Mouse (Mus musculus): ENCODE data around the gene Slc26a8. TPM values are rescaled to one million over a fixed set of nuclear protein-coding genes. Genes with fewer than 3 reads are reported as not detected.
"Not testable (repeated sequence)": the region's sequence is repeated elsewhere in the genome, so short reads cannot be mapped to it uniquely, and the experiment has no call there.

Gene Slc26a8
- 0.24 and 0.50 TPM in 2 replicates for polyA plus RNA-seq (2015; fragmentation: Nextera tagmentation; extraction: Ambion mirVana)

DNA sequence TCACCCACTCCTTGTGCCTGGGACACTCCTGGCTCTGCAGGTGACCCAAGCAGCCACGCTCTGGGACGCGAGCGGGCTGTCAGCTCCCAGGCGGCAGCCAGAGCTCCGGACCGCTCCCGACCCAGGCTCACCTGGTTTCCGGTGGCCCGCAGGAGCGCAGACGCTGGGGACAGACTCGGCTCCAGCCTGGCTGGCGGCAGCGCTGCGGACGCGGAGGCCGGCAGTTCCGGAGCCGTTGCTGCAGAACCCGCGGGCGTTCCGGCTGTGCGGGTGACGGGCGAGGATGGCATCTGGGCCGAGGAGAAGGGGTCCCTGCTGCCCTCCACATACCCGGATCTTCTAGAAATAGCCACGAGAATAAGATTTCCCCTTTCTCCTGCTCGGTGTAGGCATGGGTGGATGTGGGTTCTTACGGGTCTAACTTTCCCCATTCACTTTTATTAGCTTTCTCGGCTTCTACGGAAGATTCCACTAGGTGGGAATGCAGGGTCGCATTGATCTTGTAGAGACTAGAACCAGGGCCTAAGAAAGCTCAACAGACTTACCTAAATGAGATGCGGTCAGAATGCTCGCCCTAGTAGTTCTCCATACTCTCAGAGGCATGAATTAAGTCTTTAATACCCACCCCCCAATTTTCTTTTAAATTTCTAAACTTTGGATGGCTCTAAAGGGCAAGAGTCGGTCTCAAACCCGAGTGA lies at the start of gene Slc26a8:
Slc26a8 (minus strand) TSS at position 648 of the 698 bp plus-strand sequence.
- 10% methylated on average over 40 of the region's 40 CpGs for WGBS
- no peak for ATAC-seq (ENCODE audit: low FRiP score, low TSS enrichment)
- no peak for TF ChIP-seq EP300 (optimal IDR thresholded peaks at IDR 0.05)
- no peak for TF ChIP-seq CTCF (IDR thresholded peaks at IDR 0.05; ENCODE audit: low read depth)
- peak within 1 kb of the TSS; percentile 64 for H3K9ac ChIP-seq (ENCODE audit: low read length)
- peaks cover 5% of the 10 kb centered on the region; the same call in 1 of the 2 replicates for H3K4me1 ChIP-seq (replicated peaks; ENCODE audit: control insufficient read depth, insufficient read depth)
- H3K36me3 ChIP-seq (ENCODE audit: control insufficient read depth, insufficient read depth, low read length): no peaks in the 10 kb centered on the region
- H3K27me3 ChIP-seq (ENCODE audit: control insufficient read depth, insufficient read depth, low read length): no peaks in the 10 kb centered on the region
- H3K27ac ChIP-seq (replicated peaks): peak within 1 kb of the TSS; percentile 98
- H3K4me2 ChIP-seq (replicated peaks; ENCODE audit: low read depth): peak within 1 kb of the TSS; percentile 73
- peak within 1 kb of the TSS; percentile 98 for H3K4me3 ChIP-seq (ENCODE audit: low read depth, low read length)
- H3K9me3 ChIP-seq (ENCODE audit: control insufficient read depth, low read length): no peaks in the 10 kb centered on the region
- peak; percentile 68 for DNase-seq (ENCODE audit: low spot score)

- DNase-seq (ENCODE audit: low spot score) (no peak), ATAC-seq (ENCODE audit: low FRiP score, low TSS enrichment) (peak; percentile 72)
- no peak overlapping the region for H3K9ac ChIP-seq (ENCODE audit: low read length)
- peaks cover 18% of the 10 kb centered on the region for H3K36me3 ChIP-seq (ENCODE audit: control insufficient read depth, insufficient read depth, low read length)
- 76% methylated on average over 6 of the region's 6 CpGs for WGBS
- no peaks in the 10 kb centered on the region for H3K27me3 ChIP-seq (ENCODE audit: control insufficient read depth, insufficient read depth, low read length)
- H3K27ac ChIP-seq (replicated peaks): 0 out of 2 replicates have a peak overlapping the region, but pooled peaks have one; percentile 24
- no peak for TF ChIP-seq CTCF (IDR thresholded peaks at IDR 0.05; ENCODE audit: low read depth)
- TF ChIP-seq EP300 (optimal IDR thresholded peaks at IDR 0.05): no peak
- no peak overlapping the region for H3K4me3 ChIP-seq (ENCODE audit: low read depth, low read length)
- no peak overlapping the region for H3K4me2 ChIP-seq (replicated peaks; ENCODE audit: low read depth)
- H3K4me1 ChIP-seq (replicated peaks; ENCODE audit: control insufficient read depth, insufficient read depth): no peaks in the 10 kb centered on the region
- no peaks in the 10 kb centered on the region for H3K9me3 ChIP-seq (ENCODE audit: control insufficient read depth, low read length)
These were observed 49.2 kb upstream of the Slc26a8 start for GRCm38 (mm10) chr17:28739244-28739643.

- DNase-seq (ENCODE audit: low spot score): no peak
- no peak overlapping the region for H3K4me2 ChIP-seq (replicated peaks; ENCODE audit: low read depth)
- ATAC-seq (ENCODE audit: low FRiP score, low TSS enrichment): no peak; the same call in 1 of the 2 replicates
- H3K4me3 ChIP-seq (ENCODE audit: low read depth, low read length): no peak overlapping the region
- H3K9me3 ChIP-seq (ENCODE audit: control insufficient read depth, low read length): no peaks in the 10 kb centered on the region
- no peaks in the 10 kb centered on the region for H3K27me3 ChIP-seq (ENCODE audit: control insufficient read depth, insufficient read depth, low read length)
- no peak overlapping the region for H3K9ac ChIP-seq (ENCODE audit: low read length)
- TF ChIP-seq CTCF (IDR thresholded peaks at IDR 0.05; ENCODE audit: low read depth) (no peak), EP300 (optimal IDR thresholded peaks at IDR 0.05) (no peak)
- 86% methylated on average over 4 of the region's 4 CpGs for WGBS
- no peaks in the 10 kb centered on the region for H3K4me1 ChIP-seq (replicated peaks; ENCODE audit: control insufficient read depth, insufficient read depth)
- H3K36me3 ChIP-seq (ENCODE audit: control insufficient read depth, insufficient read depth, low read length): peaks cover 7% of the 10 kb centered on the region
- H3K27ac ChIP-seq (replicated peaks): no peak overlapping the region
These were observed 47.9 kb upstream of the Slc26a8 start for GRCm38 (mm10) chr17:28737973-28738372.

DNA sequence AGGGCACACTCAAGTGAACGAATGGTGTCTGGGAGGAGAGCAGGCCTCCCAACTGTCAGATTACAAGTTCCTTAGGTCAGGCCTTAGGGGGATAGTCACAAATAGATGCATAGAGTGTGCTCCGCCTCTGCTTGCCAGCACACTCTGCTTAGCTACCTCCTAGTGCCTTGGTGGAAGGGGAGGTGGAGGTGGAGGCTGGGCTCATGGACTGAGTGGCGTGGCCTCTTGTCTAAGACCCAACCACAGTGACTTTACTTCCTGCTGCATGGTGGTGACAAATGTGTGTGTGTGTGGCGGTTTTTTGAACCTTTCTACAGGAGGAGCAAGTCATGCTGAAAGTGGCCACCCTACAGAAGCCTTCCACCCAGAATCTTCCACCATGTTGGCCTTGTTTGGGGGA lies 46.5 kb upstream of the Slc26a8 start:
- H3K4me1 ChIP-seq (replicated peaks; ENCODE audit: control insufficient read depth, insufficient read depth): no peaks in the 10 kb centered on the region
- H3K4me3 ChIP-seq (ENCODE audit: low read depth, low read length): no peak overlapping the region
- H3K4me2 ChIP-seq (replicated peaks; ENCODE audit: low read depth): no peak overlapping the region
- H3K36me3 ChIP-seq (ENCODE audit: control insufficient read depth, insufficient read depth, low read length): peaks cover 12% of the 10 kb centered on the region
- TF ChIP-seq CTCF (IDR thresholded peaks at IDR 0.05; ENCODE audit: low read depth): no peak
- no peak for TF ChIP-seq EP300 (optimal IDR thresholded peaks at IDR 0.05)
- ATAC-seq (ENCODE audit: low FRiP score, low TSS enrichment): 0 out of 2 replicates have a peak, but pooled peaks have one; percentile 43
- WGBS: 81% methylated on average over 4 of the region's 4 CpGs
- no peak overlapping the region for H3K27ac ChIP-seq (replicated peaks)
- no peaks in the 10 kb centered on the region for H3K9me3 ChIP-seq (ENCODE audit: control insufficient read depth, low read length)
- no peaks in the 10 kb centered on the region for H3K27me3 ChIP-seq (ENCODE audit: control insufficient read depth, insufficient read depth, low read length)
- H3K9ac ChIP-seq (ENCODE audit: low read length): no peak overlapping the region
- no peak for DNase-seq (ENCODE audit: low spot score)

DNA sequence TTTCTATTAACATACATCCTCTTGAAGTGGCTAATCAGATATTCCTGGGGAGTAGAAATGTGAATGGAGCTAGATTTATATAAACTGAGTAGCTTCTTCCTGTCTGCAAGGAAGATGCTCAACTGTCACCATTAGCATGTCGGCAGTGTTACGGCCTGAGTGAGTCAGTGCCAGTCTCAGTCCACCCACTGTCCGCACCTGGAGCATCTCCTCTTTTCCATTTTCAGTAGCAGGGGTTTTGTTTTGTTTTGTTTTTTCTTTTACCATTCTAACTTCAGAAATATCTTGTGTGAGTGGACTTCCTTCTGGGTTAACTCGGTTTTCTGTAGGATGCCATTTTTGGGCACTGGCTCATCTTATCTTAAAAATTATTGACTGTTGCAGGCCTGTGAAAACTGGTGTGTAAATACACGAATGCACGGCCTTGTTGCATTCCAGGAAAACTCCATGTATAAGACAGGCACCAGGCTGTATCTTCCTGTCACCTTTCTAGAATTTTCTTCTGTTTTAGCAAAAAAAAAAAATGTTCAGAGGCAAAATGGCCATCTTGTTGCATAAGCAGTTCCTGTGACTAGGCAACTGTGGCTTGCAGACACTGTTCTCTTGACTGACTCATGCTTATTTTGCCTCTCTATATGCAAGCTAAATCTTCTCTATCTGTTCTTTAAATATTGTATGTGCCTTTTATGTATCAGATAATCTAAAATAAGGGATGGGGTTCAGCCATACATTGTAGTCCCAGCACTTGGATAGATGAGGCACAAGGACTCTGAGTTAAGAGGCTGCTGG lies 45.5 kb upstream of the Slc26a8 start:
- H3K4me2 ChIP-seq (replicated peaks; ENCODE audit: low read depth): no peak overlapping the region
- H3K9me3 ChIP-seq (ENCODE audit: control insufficient read depth, low read length): no peaks in the 10 kb centered on the region
- peaks cover 15% of the 10 kb centered on the region for H3K36me3 ChIP-seq (ENCODE audit: control insufficient read depth, insufficient read depth, low read length)
- H3K9ac ChIP-seq (ENCODE audit: low read length): no peak overlapping the region
- no peak overlapping the region for H3K4me3 ChIP-seq (ENCODE audit: low read depth, low read length)
- no peak for DNase-seq (ENCODE audit: low spot score)
- TF ChIP-seq EP300 (optimal IDR thresholded peaks at IDR 0.05): no peak
- TF ChIP-seq CTCF (IDR thresholded peaks at IDR 0.05; ENCODE audit: low read depth): no peak
- ATAC-seq (ENCODE audit: low FRiP score, low TSS enrichment): no peak
- H3K4me1 ChIP-seq (replicated peaks; ENCODE audit: control insufficient read depth, insufficient read depth): no peaks in the 10 kb centered on the region
- H3K27me3 ChIP-seq (ENCODE audit: control insufficient read depth, insufficient read depth, low read length): no peaks in the 10 kb centered on the region
- no peak overlapping the region for H3K27ac ChIP-seq (replicated peaks)
- WGBS: 81% methylated on average over 6 of the region's 6 CpGs

- H3K27ac ChIP-seq (replicated peaks); H3K4me3 ChIP-seq (ENCODE audit: low read depth, low read length); H3K4me1 ChIP-seq (replicated peaks; ENCODE audit: control insufficient read depth, insufficient read depth); H3K4me2 ChIP-seq (replicated peaks; ENCODE audit: low read depth); H3K9me3 ChIP-seq (ENCODE audit: control insufficient read depth, low read length); DNase-seq (ENCODE audit: low spot score); H3K9ac ChIP-seq (ENCODE audit: low read length); H3K27me3 ChIP-seq (ENCODE audit: control insufficient read depth, insufficient read depth, low read length); ATAC-seq (ENCODE audit: low FRiP score, low TSS enrichment): not testable (repeated sequence)
- WGBS: 81% methylated on average over 11 of the region's 11 CpGs
- H3K36me3 ChIP-seq (ENCODE audit: control insufficient read depth, insufficient read depth, low read length): peaks cover 37% of the 10 kb centered on the region
These were observed 37.5 kb upstream of the Slc26a8 start for GRCm38 (mm10) chr17:28727511-28727910.

Data from stomach, postnatal 0 days (tissue).